Mouse (Mus musculus): ENCODE results near the gene Gm20388. TPM values are rescaled to one million over a fixed set of nuclear protein-coding genes. Genes with fewer than 3 reads are reported as not detected.

Gene Gm20388
- total and polyA plus RNA-seq, 2 experiments from 2014 or later = 17.3 TPM; not detected in 1

DNA sequence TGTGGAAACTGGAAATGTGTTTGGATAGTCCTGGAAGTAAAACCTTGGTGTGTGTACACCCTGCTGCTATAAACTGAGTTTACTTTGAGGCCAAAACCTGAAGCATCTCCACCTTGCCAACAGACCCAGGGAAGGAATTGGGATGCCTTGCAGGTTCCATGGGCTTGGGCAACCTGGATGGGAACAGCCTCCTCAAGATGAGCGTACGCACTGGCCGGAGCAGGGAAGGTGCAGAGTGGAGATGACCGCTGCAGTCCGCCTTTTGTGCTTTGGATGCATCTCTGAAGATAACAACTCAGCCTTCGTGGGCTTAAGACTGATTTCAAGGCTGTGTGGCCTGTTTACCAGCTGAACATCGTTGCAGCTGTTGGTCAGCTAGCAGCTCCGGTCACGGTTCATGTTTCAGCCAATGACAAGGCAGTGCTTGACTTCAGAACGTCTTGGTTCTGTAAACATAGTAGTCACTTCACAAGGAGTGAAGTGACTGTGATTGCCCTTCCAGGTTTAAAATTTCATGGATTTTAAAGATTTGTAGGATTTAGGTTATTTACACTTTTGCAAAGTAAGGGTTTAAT is 2044.4 kb downstream of the Gm20388 start:
- Histone ChIP-seq H3K36me3 (replicated peaks; ENCODE audit: control insufficient read depth, insufficient read depth, low read length) (peaks cover 19% of the 10 kb centered on the region), H3K4me1 (ENCODE audit: control insufficient read depth, insufficient read depth) (peaks cover 22% of the 10 kb centered on the region), H3K27ac (ENCODE audit: low read depth) (no peak overlapping the region), H3K9me3 (replicated peaks; ENCODE audit: control insufficient read depth, low read length) (no peaks in the 10 kb centered on the region), H3K27me3 (ENCODE audit: control insufficient read depth, insufficient read depth, low read length) (no peaks in the 10 kb centered on the region), H3K4me2 (ENCODE audit: low read depth, low read length) (no peak overlapping the region), H3K9ac (replicated peaks; ENCODE audit: low read depth, low read length) (no peak overlapping the region), H3K4me3 (ENCODE audit: low read depth, low read length) (no peak overlapping the region)
- 74% methylated on average over 10 of the region's 10 CpGs for WGBS
- ATAC-seq (ENCODE audit: insufficient read depth, low read depth) (no peak), DNase-seq (ENCODE audit: low spot score) (no peak)
- TF ChIP-seq CTCF (IDR thresholded peaks at IDR 0.05; ENCODE audit: low read depth) (no peak), EP300 (IDR thresholded peaks at IDR 0.05; ENCODE audit: low read depth) (no peak)

DNA sequence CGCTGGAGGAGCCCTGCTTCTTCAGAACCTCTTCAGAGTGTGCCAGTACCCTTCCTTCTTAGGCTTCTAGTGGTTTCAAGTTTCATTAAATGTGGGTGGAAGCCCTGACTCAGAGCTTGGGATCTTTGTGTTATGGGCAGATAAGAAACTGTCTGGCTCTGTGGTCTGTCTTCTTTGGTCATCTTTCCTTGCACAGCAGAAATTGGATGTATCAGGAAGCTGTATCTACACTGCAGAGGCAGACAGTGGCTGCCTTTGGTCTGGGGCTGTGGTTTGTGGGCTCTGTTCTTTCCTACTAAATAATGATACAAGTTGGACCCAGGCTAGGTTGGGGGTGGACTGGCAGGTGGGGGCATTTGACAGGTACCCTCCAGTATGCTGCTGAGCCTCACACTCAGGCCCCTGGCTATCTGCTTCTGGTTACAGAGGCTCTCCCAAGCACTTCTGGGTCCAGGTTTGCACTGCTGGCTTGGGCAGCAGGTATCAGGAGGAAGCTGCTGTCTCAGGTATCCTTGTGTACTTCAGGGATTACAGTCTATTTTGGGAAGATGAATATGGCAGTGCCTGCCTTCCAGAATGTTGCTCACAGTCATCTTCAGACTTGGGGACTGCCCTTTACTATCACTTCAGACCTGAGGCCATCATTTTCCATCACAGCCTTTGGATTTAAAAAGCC is 2045.3 kb downstream of the Gm20388 start:
- no peak overlapping the region for H3K4me2 ChIP-seq (ENCODE audit: low read depth, low read length)
- 50% methylated on average over 1 of the region's 1 CpGs for WGBS
- ATAC-seq (ENCODE audit: insufficient read depth, low read depth) = no peak
- H3K9me3 ChIP-seq (replicated peaks; ENCODE audit: control insufficient read depth, low read length) = no peaks in the 10 kb centered on the region
- H3K4me3 ChIP-seq (ENCODE audit: low read depth, low read length) = no peak overlapping the region
- TF ChIP-seq CTCF (IDR thresholded peaks at IDR 0.05; ENCODE audit: low read depth) (no peak), EP300 (IDR thresholded peaks at IDR 0.05; ENCODE audit: low read depth) (no peak)
- H3K27me3 ChIP-seq (ENCODE audit: control insufficient read depth, insufficient read depth, low read length) = no peaks in the 10 kb centered on the region
- peaks cover 22% of the 10 kb centered on the region for H3K4me1 ChIP-seq (ENCODE audit: control insufficient read depth, insufficient read depth)
- peaks cover 19% of the 10 kb centered on the region for H3K36me3 ChIP-seq (replicated peaks; ENCODE audit: control insufficient read depth, insufficient read depth, low read length)
- no peak for DNase-seq (ENCODE audit: low spot score)
- no peak overlapping the region for H3K9ac ChIP-seq (replicated peaks; ENCODE audit: low read depth, low read length)
- no peak overlapping the region for H3K27ac ChIP-seq (ENCODE audit: low read depth)

DNA sequence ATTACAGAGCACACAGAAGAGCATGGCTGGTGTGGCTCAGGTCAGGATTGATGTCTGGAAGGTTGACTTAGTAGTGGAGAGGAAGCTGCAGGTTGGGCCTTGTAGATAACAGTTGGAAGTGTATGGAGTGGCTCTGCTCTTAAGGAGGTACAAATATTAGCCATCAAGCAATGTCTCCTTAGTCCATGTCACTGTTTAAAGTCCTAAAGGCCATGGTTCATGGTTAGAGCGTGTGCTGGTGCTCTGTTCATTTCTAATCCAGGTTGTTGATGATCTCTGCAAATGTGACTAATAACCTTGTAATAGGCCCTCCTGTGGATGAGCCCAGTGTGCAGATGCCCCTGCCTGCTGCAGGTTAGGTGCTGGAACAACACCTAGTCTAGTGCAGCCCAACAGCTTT is 2047.8 kb downstream of the Gm20388 start:
- TF ChIP-seq EP300 (IDR thresholded peaks at IDR 0.05; ENCODE audit: low read depth) = no peak
- TF ChIP-seq CTCF (IDR thresholded peaks at IDR 0.05; ENCODE audit: low read depth) = 0 out of 2 replicates have a peak, but pooled peaks have one; percentile 0
- WGBS = 90% methylated on average over 1 of the region's 1 CpGs
- Histone ChIP-seq H3K36me3 (replicated peaks; ENCODE audit: control insufficient read depth, insufficient read depth, low read length) (peaks cover 11% of the 10 kb centered on the region), H3K4me2 (ENCODE audit: low read depth, low read length) (no peak overlapping the region), H3K9me3 (replicated peaks; ENCODE audit: control insufficient read depth, low read length) (no peaks in the 10 kb centered on the region), H3K4me1 (ENCODE audit: control insufficient read depth, insufficient read depth) (peaks cover 14% of the 10 kb centered on the region; the same call in 1 of the 2 replicates), H3K27me3 (ENCODE audit: control insufficient read depth, insufficient read depth, low read length) (no peaks in the 10 kb centered on the region), H3K27ac (ENCODE audit: low read depth) (no peak overlapping the region), H3K4me3 (ENCODE audit: low read depth, low read length) (no peak overlapping the region), H3K9ac (replicated peaks; ENCODE audit: low read depth, low read length) (no peak overlapping the region)
- DNase-seq (ENCODE audit: low spot score) (no peak), ATAC-seq (ENCODE audit: insufficient read depth, low read depth) (no peak)

DNA sequence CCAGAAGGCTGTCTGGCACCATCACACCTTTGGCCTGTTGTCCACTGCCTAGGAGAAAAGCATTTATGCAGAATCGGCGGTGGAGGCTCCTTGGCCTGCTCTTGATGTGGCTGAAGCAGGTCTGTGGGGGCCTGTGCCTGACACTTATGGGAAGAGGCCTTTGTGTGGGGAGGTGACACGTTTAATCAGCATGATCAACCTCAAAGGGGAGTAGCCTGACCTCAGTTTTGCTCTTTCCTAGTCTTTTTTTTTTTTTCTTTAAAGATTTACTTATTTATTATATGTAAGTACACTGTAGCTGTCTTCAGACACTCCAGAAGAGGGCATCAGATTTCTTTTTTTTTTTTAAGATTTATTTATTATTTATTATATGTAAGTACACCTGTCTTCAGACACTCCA is 2052.3 kb downstream of the Gm20388 start:
- Histone ChIP-seq H3K4me2 (ENCODE audit: low read depth, low read length) (no peak overlapping the region), H3K27ac (ENCODE audit: low read depth) (no peak overlapping the region), H3K4me3 (ENCODE audit: low read depth, low read length) (no peak overlapping the region), H3K4me1 (ENCODE audit: control insufficient read depth, insufficient read depth) (peaks cover 37% of the 10 kb centered on the region), H3K27me3 (ENCODE audit: control insufficient read depth, insufficient read depth, low read length) (no peaks in the 10 kb centered on the region), H3K36me3 (replicated peaks; ENCODE audit: control insufficient read depth, insufficient read depth, low read length) (no peaks in the 10 kb centered on the region), H3K9ac (replicated peaks; ENCODE audit: low read depth, low read length) (no peak overlapping the region), H3K9me3 (replicated peaks; ENCODE audit: control insufficient read depth, low read length) (no peaks in the 10 kb centered on the region)
- WGBS = 67% methylated on average over 3 of the region's 3 CpGs
- TF ChIP-seq CTCF (IDR thresholded peaks at IDR 0.05; ENCODE audit: low read depth) = no peak
- no peak for TF ChIP-seq EP300 (IDR thresholded peaks at IDR 0.05; ENCODE audit: low read depth)
- DNase-seq (ENCODE audit: low spot score) = no peak
- no peak for ATAC-seq (ENCODE audit: insufficient read depth, low read depth)

DNA sequence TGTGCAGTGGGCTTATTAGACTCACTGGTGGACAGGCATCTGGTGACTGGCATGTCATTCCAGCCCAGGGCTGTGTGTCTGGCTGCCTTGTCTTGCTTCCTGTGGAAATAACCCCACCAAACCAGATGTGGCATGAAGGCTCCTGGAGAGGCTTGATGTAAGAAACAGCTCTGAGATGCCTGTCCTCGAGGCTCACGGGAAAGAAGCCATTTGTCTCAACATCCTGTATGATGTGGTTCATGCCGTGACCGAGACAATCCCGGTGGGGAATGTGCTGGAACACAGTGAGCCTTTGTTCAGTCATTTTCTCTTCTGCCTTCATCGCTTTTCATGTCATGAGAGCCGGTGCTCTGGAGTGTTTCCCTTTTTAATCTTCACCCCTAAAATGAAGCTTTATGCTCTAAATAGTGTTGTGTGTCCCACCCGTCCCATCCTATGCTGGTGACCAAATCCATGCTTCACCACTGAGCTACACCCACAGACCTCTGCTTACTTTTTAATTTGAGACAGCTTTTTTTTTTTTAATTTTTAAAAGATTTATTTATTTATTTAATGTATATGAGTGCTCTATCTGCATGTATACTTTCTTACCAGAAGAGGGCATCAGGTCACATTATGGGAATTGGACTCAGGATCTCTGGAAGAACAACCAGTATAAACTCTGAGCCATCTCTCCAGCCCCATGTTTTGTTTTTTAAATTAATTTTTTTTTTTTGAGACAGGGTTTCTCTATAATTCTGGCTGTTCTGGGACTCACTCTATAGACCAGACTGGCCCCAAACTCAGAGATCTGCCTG is 2054.3 kb downstream of the Gm20388 start:
- peak overlapping the region; percentile 82 for H3K27ac ChIP-seq (ENCODE audit: low read depth)
- no peaks in the 10 kb centered on the region for H3K27me3 ChIP-seq (ENCODE audit: control insufficient read depth, insufficient read depth, low read length)
- peak; percentile 21; the same call in 1 of the 2 replicates for ATAC-seq (ENCODE audit: insufficient read depth, low read depth)
- TF ChIP-seq CTCF (IDR thresholded peaks at IDR 0.05; ENCODE audit: low read depth) (peak; percentile 14; the same call in 1 of the 2 replicates), EP300 (IDR thresholded peaks at IDR 0.05; ENCODE audit: low read depth) (no peak)
- H3K4me3 ChIP-seq (ENCODE audit: low read depth, low read length) = no peak overlapping the region
- 73% methylated on average over 8 of the region's 8 CpGs for WGBS
- H3K9me3 ChIP-seq (replicated peaks; ENCODE audit: control insufficient read depth, low read length) = no peaks in the 10 kb centered on the region
- peak; percentile 60 for DNase-seq (ENCODE audit: low spot score)
- H3K4me2 ChIP-seq (ENCODE audit: low read depth, low read length) = no peak overlapping the region
- no peak overlapping the region for H3K9ac ChIP-seq (replicated peaks; ENCODE audit: low read depth, low read length)
- H3K4me1 ChIP-seq (ENCODE audit: control insufficient read depth, insufficient read depth) = peaks cover 41% of the 10 kb centered on the region
- H3K36me3 ChIP-seq (replicated peaks; ENCODE audit: control insufficient read depth, insufficient read depth, low read length) = no peaks in the 10 kb centered on the region
